In genomic region chr2:117203350-117203749, GRCm38 (mm10) we compare ENCODE assay signal across 20 mouse cellular contexts. TPM values are rescaled to one million over a fixed set of nuclear protein-coding genes. Genes with fewer than 3 reads are reported as not detected.
A peak's percentile ranks its signal among the peaks of the same experiment; 100 is the strongest.
DNase-seq lines count a peak whose midpoint lies in the region; TF ChIP-seq lines count a peak whose summit lies in the region.
"Had no signal": no experiment of that assay in that cellular context is flagged by ENCODE, and none has a peak within 500 bp of the region (broad histone marks: within the 10 kb centered on the region; RNA-seq: fewer than 3 reads in every experiment).

No protein-coding gene starts in this region.

- WGBS in olfactory bulb, adult 2 months = 40% methylated on average over 5 of the region's 5 CpGs

- H3K4me3 ChIP-seq in olfactory bulb, adult 2 months (ENCODE audit: insufficient read depth, low read depth, low read length) = no peak overlapping the region
- H3K4me3 ChIP-seq: embryonic facial prominence, embryonic 12.5 days; heart, embryonic 13.5 days; liver, embryonic 13.5 days; midbrain, embryonic 12.5 days had no signal

- peak; percentile 25 to 66 for DNase-seq in left cerebral cortex, adult 18-20 months (ENCODE audit: low spot score in 2 of 2)
- DNase-seq in left cerebral cortex, adult 11 months (ENCODE audit: low spot score) = no peak
- DNase-seq in brain, adult 2 months (ENCODE audit: low read depth, low spot score) = peak; percentile 53
- DNase-seq in frontal cortex, adult 2 months (ENCODE audit: extremely low spot score in 1 of 2, low spot score in 1 of 2) = peak; percentile 43 to 56
- no peak for DNase-seq in kidney, adult 11 months
- no peak for DNase-seq in urinary bladder, postnatal 14 days (ENCODE audit: low spot score)
- no peak for DNase-seq in adrenal gland, postnatal 4 days (ENCODE audit: low spot score in 2 of 2)
- DNase-seq: adrenal gland, postnatal 36 days; cerebellum, adult 18-20 months; forebrain, postnatal 0 days; heart, postnatal 14 days; kidney, postnatal 25 days; layer of hippocampus, adult 9-11 months; liver, embryonic 13.5 days; spleen, adult 18-20 months had no signal

- peaks cover 4% of the 10 kb centered on the region for H3K4me1 ChIP-seq in olfactory bulb, adult 2 months (ENCODE audit: control insufficient read depth, insufficient read depth, low read length)
- H3K4me1 ChIP-seq: embryonic facial prominence, embryonic 12.5 days; liver, embryonic 13.5 days had no signal

- no peak for TF ChIP-seq POLR2A in olfactory bulb, adult 2 months (IDR thresholded peaks at IDR 0.05; ENCODE audit: insufficient read depth, low read depth, low read length)

- H3K27ac ChIP-seq in olfactory bulb, adult 2 months (ENCODE audit: insufficient read depth, low read depth, low read length) = 0 out of 2 replicates have a peak overlapping the region, but pooled peaks have one; percentile 3
- H3K27ac ChIP-seq: embryonic facial prominence, embryonic 12.5 days; heart, embryonic 13.5 days; hindbrain, postnatal 0 days; liver, embryonic 13.5 days; midbrain, embryonic 12.5 days had no signal

- no peak for TF ChIP-seq CTCF in olfactory bulb, adult 2 months (IDR thresholded peaks at IDR 0.05; ENCODE audit: insufficient read depth, low read depth, low read length)

RNA-seq across cellular contexts. Expression of gene Fam98b, which starts 46.2 kb away (rescaled TPM):
- 10 to 100 TPM; 48.6 to 50.0 TPM for total RNA-seq in left cerebral cortex, adult 18-20 months (2021)
- 38.6 and 41.4 TPM in 2 replicates for polyA plus RNA-seq in frontal cortex, adult 2 months (2012; rRNA removed)
- polyA plus RNA-seq in olfactory bulb, adult 2 months (2012; ENCODE audit: insufficient read depth, insufficient read length, low replicate concordance, missing spikeins) = not detected in 2 replicates
- 10 to 100 TPM; 43.9 to 48.5 TPM for total RNA-seq in adrenal gland, postnatal 4 days (2021)

Comparison
In these comparisons a context has a peak if more than half of its experiments do, and no peak if none do; other contexts are left out.
1. DNase-seq: peak in left cerebral cortex, adult 18-20 months (2 of 2), brain, adult 2 months (single experiment) and frontal cortex, adult 2 months (2 of 2); none in left cerebral cortex, adult 11 months (single experiment), kidney, adult 11 months (single experiment), urinary bladder, postnatal 14 days (single experiment) and adrenal gland, postnatal 4 days (0 of 2).